Mouse (Mus musculus): ENCODE results near the gene Odf3. TPM values are rescaled to one million over a fixed set of nuclear protein-coding genes. Genes with fewer than 3 reads are reported as not detected.

The Odf3 gene
- not detected for polyA plus RNA-seq (2017; shearing (Covaris generic))

DNA sequence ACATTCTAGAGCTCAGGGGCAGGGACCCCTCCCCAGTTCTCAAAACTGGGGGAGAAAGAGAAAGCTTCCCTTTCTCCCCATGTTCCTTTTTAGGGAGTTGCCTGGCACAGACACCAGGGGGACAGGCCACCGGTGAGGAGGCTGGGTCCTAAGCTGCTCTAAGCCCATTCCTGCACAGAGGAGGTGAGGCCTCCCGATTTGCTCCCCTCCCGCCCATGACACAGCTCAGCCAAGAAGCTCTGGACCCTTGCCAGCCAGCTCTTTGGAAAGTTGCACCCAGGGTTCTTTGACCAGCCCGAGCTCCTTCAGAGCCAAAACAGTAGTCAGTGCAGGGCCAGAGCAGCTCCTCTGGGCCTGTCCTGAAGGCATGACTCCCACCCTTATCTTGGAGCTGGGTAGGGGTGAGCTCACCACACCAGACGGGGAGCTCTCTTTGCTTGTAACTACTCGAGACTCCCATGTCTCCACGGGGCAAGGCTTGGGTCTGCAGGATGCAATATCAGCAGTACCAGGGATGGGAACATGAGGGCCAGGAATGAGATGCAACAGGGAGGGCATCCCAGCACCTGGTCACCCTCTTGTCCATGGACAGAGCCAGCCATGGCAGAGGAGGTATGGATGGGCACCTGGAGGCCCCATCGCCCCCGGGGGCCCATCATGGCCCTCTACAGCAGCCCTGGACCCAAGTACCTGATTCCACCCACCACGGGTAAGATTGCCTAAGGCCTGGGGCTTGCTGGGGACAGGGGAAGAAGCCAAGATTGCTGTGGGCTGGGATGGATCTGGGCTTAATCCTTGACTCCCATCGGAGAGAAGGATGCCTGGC, at the start of gene Odf3:
Odf3 (plus strand) TSS at position 51 of the 826 bp plus-strand sequence.
- no peak for ATAC-seq

DNA sequence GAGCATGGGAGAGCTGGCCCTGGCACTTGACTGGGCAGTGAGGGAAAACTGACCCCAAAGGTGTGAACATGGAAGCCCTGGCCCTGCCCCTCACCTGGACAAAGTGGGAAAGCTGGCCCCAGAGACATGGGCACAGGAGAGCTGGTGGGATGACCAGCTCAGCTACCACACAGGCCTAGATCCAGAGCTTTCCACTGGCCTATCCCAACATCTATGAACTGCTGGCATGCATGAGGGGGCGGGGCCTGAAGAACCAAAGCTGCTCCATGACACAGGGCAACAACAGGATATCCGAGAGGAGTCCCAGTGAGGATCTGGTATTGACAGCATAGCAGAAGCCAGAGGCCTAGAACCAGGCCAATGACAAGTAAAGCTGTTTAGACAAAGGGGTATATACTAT, 49.4 kb upstream of the Odf3 start:
- ATAC-seq: no peak

DNA sequence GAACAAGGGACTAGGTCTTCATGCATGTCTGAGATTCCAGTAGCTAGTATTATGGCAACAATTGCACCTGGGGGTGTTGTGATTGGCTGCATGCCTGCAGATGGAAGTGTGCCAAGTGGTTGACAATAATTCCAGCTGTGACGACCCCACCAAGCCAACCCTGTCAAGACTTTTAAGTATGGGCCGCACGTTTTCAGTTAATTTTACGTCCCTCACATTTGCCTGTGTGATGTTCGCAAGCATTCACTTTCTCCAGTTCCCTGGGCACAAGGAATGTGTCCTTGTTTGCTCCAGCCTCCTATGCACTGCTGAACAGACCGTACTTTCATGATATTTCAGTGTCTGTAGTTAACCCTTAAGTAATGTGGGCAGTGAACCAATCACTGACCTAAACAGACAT, 45.0 kb upstream of the Odf3 start:
- no peak for ATAC-seq

DNA sequence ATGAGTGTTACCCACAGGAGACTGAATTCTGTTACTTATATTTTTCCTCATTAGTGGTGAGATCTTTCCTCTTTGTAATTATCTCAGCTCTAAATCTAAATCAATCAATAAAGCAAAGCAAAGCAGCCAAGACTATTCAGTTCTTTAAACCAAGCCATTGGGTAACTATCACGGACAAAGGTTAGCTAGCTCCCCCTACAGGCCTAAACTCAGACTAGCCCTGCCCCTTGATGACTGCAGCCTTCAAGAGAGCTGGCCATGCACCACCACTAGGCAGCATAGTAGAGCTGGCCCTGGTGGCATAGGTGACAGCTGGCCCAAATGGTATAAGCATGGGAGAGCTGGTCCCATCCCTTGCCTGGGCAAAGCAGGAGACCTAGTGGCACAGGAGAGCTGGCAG, 41.9 kb upstream of the Odf3 start:
- no peak for ATAC-seq

DNA sequence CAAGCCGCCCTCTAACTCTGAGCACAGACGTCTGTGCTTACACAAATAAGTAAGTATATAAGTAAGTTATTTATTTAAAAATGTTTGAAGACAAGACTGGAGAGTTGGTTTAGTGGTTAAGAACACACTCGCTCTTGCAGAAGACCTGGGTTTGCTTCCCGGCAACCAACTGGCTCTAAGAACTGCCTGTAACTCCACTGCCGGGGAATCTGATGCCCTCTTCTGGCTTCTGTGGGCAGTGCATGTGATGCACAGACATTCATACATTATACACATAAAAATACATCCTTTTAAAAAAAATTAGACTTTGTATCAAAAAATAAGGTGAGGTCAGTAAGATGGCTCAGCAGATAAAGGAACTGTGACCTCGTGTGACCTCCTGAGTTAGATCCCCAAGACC, 37.1 kb upstream of the Odf3 start:
- ATAC-seq: no peak

DNA sequence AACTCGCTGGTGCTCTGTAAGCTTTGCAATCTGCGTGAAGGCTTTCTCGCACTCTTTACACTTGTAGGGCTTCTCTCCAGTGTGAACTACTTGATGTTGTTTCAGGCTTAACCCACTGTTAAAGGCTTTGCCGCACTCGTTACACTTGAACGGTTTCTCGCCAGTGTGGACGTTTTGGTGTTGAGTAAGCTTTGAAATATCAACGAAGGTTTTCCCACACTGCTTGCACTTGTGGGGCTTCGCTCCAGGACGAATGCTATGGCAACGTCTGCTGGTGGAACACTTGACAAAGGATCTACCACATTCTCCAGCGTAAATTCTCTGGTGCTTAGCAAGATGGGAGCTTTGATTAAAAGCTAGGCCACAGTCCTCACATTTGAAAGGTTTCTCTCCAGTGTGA, 35.9 kb upstream of the Odf3 start:
- ATAC-seq: no peak

DNA sequence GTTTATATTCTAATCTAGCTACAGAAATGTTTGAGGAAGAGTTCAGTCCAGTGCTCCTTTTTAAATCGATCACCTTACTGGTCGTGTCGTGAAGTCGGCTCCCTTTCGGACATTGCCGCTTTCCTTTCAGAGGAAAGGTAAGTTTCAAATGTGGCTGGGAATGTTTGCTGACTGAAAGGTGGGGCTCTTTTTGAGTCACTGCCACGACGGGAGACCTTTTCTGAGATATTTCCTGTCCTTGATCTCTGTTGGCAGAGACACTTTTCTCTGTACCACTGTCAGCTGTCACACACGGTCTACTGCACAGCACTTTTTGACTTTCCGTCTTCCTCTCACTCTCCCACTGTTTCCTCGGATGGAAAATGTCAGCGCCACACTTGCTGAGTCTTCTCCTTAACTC, 34.8 kb upstream of the Odf3 start:
- ATAC-seq: no peak

DNA sequence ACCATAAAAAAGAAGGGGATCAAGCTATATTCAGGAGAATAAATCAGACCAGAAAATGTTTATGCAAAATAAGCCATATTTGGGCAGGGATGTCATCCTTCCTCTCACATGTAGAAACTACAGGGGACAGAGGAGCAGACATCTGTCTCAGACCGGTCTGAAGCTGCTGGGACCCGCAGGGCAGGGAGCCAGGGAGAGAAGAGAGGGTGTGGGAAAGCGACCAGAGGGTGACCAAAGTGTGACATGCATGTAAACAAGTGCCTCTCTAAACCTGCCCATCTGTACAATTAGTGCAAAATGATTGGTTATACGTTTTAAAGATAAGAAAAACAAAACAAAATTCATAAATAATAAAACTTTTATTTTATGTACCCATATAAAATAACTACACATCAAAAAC, 27.4 kb upstream of the Odf3 start:
- no peak for ATAC-seq

DNA sequence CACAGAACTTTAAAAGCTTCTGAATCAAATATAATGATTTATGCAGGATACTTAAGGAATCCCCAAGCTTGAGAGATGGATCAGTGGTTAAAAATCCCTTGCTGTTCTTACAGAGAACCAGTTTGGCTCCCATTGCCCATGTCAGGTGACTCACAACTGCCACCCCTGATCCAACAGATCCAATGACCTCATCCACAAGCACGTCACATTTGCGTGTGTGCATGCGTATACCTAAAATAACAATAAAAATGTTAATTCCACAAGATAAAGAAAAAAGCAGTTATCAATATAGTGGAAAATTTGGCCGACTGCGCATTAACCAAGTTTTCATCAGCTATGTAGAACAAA, 26.3 kb upstream of the Odf3 start:
- no peak for ATAC-seq

DNA sequence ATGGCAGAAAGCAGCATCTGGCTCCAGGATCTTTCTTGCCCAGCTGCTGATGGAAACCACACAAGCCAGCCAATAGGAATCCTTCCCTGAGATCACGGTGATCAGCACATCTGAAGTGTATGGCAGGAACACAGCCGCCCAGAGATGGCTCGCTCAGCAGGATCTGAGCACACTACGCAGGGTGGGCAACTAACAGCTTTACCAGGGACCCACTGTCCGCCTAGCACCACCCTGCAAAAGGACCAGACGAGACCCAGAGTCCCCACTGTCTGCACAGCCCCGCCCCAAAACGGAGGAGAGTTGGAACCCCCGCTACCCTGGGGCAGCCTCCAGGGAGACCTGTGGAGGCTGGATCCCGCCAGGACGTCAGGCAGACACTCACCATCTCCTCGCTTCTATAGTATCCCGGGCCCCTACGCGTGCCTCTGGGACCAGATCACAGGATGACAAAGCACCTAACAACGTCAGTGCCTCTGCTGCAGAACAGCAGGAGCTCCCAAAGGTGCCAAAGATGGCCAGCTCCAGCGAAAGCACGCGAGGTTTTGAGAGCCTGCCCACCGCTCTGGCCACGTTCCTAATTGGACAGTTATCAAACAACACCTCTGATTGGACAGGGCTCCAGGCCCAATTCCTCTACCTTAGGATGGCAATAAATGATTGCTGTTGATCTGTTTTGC, 25.8 kb upstream of the Odf3 start, which contains the start of gene Zfp941:
Zfp941 (minus strand) TSS at position 526 of the 677 bp plus-strand sequence.
- ATAC-seq: no peak

DNA sequence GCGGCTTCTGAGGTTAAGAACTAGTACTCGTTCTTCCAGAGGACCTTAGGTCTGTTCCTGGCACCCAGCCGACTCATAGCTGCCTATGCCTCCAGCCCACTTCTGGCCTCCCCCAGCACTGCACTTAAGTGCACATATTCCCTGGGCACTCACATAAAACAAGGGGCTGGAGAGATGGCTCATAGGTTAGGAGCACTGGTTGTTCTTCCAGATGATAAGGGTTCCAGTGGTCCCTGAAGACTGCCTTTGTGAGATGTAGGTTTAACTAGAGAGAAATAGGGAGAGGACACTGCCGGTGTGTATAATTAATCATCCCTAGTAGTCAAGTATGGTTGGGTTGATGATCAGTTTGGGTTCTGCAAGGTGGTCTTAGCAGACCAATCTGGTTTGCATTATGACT, 24.9 kb upstream of the Odf3 start:
- no peak for ATAC-seq

DNA sequence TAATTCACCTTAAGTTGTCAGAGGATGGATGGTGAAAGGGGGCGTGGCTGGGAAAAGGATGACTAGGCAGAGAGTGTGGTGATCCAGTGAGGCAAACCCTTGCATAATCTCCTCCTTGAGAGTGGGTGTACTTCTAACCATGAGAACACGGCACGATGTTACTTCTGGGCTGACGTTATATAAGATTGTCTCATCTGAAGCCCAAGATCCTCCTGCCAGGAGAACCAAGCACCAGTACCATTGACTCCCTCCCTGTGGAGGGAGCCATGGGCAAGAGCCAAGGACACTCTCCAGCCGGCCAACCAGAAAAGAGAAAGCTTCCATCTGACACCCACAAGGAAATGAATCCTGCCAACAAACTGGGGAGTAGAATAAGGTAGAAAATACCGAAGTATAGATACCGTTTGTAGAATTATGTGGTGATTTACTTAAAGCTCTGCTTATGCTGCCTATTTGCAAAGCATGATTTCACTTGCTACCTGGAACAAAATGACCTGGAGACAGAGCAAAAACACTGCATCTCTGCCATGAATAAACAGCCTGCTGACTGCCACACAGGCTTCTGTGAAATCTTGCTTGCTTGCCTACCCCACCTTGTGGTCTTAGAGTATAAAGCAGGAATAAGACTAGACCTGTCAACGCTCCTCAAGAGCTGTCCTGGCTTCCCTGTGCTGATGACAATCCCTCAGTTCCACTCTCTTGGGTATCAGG, 19.3 kb upstream of the Odf3 start:
- no peak for ATAC-seq

DNA sequence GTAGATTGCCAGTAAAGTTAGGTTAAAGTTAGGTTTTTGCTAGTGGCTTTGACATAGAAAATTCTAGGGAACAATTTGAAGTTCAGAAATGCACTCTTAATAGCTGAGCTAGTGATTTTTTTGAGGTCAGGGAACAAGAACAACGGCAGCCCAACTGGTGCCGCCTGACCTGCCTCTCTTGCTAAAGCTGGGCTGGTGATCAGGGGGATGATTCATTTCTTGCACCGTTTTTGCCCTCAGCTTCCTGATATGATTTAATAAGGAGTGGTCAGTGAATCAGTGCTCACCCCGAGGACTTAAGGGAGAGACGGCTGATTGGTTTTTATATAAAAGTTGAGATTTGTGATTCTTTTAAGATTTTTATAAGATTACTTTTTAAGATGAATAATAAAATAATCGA, 16.2 kb upstream of the Odf3 start:
- ATAC-seq: no peak

DNA sequence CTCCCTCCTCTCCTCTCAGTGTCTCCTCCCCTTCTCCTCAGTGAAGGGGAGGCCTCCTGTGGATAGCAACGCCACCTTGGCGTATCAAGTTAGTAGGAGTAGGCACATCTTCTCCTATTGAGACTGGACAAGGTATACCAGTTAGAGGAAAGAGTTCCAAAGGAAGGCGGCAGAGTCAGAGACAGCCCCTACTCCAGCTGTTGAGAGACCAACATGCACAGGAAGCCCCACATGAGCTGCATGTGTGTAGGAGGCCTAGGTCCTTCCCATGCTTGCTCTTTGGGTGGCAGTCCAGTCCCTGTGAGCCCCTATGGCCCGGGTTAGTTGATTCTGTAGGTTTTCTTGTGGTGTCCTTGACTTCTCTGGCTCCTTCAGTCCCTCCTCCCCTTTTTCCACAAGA, 14.3 kb upstream of the Odf3 start:
- no peak for ATAC-seq

DNA sequence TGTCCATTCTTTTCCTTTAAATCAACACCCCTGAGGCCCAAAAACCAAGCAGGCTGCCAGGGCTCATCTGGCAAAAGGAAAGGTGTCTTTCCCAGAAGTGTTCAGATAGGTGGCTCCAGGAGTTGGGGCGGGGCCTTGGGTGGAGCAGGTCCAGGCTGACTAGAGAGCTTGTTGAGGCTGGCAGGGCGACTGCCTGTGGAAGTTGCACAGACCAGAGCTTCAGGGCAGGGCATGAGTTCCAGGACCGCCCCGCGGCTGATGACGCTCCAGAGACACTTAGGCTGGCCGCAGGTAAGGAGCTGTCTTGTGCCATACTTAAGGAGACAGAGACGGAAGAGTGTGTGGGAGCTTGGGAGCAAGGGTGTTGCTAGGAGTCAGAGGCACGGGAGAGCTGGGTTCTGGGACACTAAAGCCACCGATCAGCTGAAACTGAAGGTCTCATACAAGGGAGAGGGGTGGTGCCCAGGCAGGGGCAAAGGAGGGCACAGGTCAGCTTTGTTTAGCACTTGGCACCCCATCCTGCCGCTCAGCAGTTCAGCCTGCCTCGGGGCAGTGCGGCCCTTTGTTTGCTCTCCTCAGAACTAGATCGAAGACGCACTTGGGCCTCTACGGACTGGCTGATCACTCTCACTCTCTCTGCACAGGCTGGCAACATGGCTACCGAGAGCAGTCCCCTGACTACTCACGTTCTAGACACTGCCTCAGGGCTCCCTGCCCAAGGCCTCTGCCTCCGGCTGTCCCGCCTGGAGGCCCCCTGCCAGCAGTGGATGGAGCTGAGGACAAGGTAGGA, 12.4 kb upstream of the Odf3 start, which contains the start of gene Urah:
Urah (plus strand) TSS at position 51 of the 790 bp plus-strand sequence.
- ATAC-seq: no peak

DNA sequence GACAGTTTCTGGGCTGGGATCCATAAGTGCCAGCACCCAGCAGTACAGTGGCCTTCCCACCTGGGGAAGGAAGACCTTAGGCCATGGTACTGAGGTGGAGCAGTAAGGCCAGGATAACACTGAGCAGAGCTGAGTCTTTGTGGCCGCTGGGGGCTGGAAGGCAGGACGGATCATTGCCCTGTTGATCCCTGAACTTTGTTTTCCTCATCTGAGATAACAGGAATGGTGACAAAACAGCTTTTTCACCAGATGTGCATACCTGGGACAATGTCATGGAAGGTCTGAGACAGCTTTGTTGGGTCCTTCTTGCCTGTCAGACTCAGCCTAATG, 11.9 kb upstream of the Odf3 start:
- ATAC-seq: no peak

DNA sequence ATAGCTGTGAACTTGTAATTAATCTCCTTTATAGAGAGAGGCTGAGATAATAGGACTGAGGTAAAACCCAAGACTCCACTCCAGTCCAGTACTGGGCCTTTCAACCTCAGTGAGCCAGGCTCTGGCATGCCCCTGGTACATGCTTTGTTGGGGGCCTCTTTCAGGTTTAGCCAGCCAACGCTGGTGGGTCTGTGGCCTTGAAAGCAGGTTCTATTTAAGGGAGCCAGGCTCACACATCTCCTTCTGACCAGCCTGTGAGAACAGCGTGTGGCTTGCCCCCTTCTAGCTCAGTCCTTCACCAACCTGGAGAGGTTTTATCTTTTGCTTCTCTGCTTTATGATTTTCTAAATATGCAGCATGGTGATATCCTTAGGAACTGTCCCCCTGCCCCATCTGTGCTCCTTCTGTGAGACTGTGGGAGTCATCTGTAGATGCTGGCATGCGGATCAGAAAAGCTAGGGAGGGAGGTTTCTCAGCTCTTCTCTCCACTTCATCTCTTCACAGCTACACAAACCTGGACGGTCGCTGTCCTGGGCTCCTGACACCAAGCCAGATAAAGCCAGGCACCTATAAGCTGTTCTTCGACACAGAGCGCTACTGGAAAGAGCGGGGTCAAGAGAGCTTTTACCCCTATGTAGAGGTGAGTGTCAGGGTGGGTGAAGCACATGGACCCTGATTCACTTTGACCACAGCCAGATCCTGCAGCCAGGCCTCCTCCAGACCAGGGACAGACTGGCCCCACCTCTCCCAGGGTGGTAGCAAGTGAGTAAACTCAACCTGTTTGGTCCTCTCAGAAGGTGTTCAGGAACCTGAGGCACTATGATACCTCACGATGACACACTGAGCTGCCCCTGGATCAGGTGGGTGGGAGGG, 11.1 kb upstream of the Odf3 start:
- no peak for ATAC-seq

DNA sequence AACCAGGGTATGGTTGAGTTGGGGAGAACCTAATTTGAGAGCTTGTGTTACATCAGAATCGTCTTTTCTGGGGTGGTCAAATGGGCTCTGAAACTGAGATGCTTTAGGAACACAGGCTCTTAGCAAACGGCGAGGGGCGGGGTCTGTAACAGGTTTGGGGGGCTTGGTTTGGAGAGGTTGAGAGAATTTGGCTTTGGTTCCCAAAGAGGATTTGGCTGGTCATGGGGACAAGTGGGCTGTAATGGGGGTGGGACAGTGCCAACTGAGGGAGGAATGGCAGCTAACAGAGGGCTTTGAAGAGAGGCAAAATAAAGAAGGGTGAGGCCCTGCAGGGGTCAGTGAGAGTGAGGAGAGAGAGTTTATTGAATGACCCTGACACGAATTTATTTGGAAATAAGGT, 8.0 kb upstream of the Odf3 start:
- ATAC-seq: no peak

DNA sequence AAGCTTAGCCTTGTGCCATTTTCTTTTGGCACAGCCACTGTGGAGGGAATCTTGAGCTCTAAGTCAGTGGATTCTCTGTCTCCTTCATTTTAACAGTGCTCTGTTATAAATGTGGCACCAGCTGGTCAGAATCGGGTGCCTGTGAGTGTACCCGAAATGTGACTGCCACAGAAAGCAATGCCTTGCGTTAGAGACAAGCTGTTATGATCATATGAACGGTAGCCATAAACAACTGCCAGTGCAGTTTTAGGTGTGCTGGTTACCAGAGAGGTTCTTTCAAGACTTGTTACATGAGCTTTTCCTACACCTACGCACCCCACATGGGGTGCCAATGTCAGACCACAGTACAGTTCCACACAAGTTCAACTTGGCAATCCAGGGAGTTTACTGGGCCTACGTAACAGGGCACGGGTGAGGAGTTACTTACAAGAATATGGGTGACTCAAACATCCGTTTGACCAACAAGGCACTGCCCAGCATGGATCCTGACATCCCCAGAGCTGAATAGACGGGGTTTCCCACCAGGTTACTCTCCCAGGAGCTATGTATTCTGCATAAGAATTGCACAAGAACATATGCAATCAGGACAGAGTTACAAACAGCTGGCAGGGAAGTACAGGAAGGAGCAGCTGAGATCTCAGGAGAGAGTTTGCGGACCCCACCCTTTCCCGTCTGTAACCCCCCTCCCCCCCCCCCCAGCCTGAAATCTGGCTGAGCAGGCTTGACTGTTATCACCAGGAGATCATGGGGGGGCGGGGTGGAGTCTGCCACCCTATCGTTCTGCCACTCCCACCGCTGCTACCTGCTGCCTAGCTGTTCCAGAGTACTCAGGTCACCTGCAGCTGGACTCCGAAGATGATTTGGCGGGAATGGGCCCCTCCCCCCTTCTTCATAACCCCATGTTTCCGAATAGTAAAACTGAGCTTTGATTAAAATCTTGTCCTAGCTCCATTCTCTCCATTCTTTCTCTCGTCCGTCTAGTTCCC, 6.6 kb upstream of the Odf3 start:
- ATAC-seq: no peak

DNA sequence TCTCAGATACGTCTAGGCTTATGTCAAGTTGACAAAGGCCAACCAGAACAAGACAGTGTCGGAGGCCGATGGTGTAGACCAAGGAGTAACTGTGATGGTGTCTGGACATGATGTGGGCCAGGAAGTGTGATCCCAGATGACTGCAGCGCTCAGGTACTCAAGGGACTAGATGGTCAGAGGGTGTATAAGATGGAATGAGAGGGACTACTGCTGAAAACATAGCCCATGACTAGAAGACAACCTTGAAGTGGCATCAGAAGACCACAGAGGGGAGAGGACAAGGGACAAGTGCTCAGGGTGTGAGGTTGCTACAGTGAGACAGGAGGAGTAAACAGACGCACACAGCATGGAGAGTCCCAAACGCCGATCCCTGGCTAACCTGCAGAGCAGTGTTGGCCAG, 3.8 kb upstream of the Odf3 start:
- no peak for ATAC-seq

All from CD4-positive, CD25-positive, alpha-beta regulatory T cell, adult 4 months (primary cell).